Mouse (Mus musculus) spleen, adult 12 weeks (tissue): ENCODE data around the gene Ehbp1.

ENCODE experiments used
- DNase-seq: peaks from one replicate; pipeline ENCODE4 v3.0.0; 2022; ENCODE audit warnings: low spot score

Gene Ehbp1

DNA sequence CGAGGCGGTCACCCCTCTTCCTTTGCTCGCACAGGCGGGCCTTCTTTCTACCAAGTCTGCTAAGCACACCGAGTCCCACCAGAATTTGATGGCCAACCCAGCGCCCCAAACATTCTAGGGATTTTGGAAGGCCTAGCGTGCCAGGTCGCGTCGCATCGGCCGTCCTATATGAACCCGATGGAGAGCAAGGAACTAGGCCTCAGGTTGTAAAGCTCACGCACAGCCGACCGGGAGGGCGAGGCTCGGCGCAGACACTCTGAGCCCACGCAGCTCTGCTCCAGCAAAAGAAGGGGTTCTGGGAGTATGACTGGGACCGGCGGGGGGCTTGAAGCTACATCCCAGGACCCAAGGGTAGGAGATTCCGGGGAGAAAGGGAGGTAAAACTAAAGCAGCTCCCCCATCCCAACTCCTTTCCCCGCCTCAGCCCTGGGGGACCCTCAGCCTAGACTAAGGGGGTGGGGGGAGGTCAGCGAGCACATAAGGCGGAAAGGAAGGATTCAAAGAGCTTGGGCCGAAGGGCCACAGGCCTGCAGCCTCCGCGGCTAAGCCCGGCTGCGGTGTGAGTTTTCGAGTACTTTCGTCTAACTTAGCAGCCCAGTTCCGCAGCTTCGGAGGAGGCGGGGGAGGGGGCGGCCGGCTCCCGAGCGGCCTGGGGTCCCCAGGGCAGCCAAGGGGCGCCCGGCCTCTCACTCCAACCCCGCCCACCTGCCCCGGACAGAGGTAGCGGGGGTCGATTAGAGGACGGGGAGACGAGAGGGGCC, 341.6 kb downstream of the Ehbp1 start:
- DNase-seq = no peak

DNA sequence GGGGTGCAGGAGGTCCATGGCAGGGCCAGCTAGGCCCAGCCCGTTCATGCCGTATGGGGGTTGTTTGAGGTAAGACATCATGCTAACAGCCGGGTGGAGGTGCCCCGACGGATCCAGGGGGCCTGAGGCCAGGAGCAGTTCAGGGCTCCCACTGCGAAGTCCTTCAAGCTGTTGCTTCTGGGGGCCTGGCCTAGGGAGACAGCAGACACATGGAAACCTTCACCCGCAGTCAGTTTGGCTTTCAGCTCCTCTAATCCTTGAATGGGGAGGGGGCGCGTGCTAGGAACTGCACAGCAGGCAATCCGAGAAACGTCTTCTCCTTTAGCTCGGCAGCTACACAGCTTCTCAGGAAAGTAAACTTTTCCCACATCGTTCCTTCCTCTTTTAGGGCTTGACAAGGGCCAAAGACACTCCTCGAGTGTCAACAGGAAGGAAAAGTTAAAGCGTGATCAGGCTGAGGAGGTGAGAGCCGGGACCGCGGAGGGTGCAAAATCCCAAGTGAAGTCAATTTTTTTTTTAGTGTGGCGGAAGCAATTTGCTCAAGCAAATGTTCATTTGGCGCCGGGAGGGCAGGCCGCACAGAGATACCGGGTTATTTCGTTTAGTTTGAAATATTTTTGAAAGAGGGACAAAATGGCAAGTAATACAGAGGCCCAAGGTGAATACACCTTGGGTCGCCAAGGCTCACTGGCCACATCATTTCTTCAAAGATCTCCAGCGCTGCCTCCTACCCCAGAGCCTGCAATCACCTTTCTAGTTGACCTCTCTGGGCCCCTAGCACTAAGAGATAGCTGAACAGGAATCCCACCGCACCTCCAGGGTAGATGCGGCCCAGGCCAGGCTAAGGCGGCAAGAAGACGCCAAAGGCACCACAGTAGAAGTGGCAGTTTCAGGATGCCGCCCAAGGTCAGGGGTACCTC, 342.4 kb downstream of the Ehbp1 start:
- DNase-seq = no peak

DNA sequence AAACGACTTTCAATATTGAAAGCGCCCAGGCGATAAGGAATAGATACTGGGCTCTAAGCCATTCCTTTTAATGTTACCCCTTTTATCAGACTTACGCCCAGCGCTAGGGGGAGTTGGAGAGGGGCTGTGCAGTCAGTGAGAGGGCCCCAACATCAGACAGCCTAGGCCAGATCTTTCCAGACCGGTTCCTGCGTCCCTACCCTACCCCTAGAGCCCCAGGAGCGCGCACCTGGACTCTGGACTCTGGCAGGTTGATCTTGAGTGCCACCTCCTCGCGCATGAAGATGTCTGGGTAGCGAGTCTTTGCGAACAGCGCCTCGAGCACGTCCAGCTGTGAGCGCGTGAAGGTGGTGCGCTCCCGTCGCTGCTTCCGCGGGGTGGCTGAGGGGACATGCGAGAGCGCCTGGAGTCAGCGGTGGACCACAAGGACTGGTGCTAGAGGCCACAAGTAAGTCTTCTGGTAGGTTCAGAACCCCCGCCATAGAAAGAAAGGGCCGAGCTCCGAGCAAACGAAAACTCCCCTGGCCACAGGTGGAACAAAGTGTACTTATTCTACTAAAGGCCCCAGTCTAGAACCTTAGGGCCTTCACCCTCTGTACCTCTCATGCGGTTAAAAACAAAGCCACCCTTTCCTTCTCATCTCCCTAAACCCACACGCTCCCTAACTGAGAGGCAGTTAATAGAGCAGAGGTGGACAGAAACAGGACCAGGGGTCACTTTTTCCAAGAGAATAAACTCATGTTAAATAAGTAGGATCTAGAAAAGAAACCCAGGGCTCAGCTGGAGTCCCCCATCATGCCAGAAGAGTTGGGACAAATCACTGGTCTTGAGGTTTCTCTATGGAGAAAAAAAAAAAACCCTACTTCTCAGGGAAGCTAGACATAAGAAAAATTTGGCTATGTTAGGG, 343.7 kb downstream of the Ehbp1 start:
- DNase-seq = no peak

DNA sequence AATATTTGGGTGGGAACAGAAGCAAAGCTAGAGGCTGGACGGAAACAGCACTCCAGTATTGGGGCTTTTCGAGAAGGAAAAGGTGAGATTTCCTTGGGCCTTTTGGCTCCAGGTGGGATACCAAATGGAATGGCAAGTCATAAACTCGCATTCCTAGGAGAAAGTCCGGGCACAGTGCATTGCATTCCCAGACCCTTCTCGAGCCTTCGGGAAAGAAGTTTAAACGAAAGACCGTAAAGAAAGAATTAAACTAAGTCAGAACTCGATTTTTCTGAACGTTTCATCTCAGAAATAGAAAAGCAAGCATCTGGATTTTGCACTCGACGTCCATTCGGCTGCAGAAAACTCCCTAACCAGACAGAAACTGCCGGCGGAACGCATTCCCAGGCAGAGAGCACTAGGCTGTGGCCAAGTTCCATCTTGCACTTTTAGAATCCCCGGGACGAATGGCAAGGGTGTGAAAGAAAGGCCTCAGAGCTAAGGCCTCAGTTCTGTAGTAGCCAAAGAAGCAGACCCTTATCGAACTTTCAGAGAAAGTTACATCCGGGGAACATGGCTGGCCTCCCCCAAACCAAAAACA, 344.4 kb downstream of the Ehbp1 start:
- no peak for DNase-seq

DNA sequence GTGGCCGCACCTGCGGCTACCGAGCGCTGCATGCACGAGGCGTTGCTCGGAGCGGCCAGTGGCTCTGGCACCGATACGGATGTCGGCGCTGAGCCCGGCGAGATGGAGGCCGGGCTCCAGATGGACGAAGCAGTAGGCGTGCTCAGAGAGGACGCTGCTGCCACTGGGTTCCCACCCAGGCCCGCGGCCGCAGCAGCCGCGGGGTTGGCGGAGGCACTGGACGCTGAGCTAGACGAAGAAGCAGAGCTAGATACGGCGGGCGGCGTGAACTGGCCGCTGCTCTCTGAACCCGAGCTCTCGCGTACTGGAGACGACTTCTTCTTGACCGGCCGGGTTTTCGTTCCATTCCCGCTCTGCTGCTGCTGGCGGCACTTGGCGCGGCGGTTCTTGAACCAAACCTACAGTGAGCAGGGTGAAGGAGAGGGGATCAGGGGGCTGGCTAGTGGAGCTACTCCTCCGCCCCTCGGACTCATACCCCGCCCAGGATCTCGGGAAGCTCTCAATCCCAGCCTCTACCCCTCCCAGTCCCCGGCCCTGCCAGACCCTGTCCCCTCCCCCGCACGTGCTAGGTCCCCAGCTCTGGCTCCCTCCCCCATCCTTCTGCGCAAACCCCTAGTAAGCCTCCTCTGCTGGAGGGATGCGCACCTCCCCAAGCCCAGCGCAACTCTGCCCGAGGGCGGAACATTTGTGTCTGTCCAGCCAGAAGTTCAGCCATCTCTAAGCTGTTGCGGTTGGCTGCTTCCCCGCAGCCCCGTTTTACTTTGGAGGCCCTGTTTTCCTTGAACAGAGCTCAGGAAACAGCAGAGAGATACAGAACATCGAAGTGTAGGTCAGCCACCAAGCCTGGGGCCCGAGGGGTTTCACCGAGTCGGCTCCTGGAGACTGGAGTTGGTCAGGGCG, 345.2 kb downstream of the Ehbp1 start:
- no peak for DNase-seq

DNA sequence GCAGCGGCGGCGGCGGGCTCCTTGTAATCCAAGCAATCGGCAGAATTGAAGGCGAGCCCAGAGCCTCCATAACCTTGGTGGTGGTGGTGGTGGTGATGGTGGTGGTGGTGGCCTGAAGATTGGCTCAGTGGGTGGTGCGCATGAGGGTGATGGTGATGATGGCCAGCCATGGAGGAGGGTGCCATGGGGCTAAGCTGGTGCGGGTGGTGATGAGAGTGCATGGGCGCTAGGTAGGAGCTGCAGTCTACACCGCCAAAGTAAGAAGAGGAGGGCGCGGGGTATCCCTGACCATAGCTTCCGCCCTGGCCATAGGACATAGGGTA, 345.8 kb downstream of the Ehbp1 start:
- no peak for DNase-seq

DNA sequence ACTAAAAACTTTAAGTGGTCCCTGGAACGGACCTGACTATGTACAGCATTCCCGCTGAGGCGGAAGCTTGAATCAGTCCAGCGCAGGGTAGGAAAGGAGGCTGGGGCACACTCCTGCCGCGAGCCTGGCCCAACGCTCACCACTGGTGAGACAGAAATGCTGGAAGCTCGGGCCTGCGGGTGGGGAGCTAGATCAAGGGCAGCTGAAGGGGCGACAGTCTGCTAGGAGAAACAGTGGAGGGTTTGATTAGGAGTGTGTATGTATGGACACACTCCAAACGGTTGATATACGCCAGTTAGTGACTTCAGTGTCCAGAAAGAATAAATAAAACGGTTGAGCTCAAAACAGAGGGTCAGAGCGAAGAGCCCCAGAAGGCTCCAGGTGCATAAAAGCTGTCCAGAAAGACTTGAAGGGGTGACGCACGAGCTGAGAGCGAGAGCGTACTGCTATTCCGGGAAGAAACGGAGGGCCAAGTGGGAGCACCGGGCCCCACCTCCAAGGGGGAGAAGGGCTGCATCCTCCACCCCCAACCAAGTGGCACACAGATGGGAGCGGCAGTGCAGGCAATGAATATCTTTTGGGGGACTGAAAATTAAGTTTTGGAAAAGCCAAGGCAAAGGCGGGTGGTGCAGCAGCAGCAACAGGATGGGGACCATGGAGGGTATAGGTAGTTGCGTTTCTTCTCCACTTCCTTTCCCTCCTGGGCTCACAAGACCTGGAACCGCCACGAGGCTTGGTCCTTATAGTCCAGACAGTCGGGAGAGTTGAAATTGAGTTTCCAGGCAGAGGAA, 346.4 kb downstream of the Ehbp1 start:
- DNase-seq = no peak

DNA sequence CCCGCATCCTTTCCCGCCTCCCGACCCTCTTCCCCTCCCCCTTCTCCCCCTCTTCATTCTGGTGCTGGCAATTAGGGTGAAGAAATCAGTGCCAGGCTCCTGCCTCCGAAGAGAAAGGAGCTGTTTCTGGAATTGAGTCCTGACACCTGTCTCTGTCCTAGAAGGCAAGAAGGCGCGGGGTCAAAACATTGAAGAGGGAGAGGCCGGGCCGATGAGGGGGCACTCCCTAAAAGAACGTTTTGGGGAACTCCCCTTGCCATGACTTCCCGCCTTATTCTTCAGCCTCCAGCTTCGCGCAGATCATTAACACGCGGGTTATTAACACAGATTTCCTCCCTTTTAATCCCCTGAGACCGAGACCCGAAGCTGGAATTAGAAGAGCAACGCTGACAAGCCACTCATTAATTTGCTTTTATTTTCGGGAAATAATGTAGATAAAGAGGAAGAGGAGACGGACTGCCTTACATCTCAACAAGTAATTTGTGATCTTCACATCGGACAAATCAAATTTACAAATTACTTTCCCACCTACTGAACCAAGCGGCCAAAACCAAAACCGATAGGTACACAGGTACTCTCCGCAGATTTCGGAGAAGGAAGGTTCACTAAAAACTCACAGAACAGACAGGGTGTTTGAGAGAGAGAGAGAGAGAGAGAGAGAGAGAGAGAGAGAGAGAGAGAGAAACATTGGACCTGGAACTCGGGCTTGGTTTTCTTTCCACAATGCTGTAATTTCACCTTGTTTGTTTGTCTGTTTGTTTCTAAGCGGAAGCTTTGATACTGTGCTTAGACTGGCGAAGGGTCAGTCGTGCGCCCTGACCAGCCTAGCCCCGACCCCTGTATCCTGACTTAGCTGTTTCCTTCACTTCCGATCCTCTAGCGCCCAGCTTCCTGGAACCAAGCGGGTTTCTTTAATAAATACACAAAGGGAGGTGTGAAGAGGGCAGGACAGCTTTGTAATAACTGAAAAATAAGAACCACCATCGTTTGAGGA, 347.4 kb downstream of the Ehbp1 start:
- no peak for DNase-seq

DNA sequence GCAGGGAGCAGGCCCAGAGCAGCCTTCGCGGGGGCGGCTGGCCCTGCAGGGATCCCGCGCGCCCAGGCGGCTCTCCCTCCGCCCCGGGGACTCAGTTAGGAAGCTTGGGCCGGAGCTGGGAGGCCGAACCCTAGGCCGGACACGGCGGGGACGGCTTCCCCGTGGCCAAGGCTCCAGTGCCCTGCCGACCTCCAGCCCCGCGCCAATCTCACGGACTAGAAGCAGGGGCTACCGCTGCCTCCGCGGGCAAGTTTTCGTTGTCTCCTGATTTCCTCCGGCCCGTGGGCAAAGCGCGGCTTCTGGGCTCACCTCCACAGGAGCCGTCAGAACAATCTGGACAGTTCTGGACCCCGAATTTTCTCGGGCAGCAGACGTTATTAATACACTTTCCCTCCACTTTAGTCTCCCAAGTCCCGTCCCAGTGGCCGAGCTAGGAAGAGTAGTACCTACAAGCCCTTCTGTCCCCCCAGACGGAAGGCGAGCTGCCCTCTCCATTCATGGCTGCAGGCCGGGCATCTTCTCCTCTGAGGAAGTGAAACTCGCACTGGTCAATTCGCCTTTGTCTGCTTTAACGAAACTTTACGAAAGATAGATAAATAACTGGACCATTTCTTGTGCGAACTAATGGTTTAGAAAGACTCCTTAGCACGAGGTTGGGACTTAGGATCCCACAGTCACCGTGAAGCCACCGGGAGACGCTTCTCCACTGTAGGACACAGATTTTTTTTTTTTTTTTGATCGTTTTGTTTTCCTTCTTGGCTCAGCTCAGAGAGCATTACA, 348.3 kb downstream of the Ehbp1 start:
- no peak for DNase-seq

DNA sequence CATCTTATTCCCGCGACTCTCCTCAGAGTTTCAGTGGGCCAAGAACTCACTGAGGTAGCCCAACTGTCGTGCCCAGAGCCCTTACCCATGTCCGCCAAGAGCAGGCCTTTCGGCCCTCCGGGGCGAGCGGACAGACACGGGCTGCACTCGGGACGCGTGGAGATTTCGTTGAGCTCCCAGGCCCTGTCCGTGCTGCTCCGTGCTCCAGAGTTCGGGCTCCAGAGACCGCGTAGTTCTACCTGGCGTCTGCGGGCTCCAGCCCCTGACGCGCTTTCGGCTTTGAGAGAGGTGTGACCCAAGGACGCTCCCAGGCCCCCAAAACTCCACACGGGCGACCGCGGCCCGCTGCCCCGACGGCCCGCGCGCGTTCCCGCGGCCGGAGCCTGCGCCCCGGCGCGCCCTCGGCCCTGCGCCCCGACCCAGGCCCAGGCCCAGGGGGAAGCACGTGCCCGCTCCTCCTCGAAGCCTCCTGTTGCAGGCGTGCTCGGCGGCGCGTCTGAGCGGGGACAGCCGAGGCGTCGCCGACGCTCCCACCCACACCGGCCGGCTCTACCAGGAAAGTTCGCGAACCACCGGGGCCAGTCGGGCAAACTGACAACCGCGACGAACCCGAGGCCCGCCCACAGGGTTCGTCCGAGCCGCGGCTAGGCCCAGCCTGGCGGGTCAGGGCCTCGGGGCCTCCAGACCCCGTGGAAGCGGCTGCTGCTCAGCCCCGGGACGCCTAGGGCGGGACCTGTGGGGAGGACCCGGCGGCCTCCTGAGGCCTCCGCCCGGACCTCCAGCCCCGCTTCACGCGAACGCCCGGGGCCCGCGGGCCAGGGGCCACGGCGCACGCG, 349.1 kb downstream of the Ehbp1 start:
- no peak for DNase-seq

DNA sequence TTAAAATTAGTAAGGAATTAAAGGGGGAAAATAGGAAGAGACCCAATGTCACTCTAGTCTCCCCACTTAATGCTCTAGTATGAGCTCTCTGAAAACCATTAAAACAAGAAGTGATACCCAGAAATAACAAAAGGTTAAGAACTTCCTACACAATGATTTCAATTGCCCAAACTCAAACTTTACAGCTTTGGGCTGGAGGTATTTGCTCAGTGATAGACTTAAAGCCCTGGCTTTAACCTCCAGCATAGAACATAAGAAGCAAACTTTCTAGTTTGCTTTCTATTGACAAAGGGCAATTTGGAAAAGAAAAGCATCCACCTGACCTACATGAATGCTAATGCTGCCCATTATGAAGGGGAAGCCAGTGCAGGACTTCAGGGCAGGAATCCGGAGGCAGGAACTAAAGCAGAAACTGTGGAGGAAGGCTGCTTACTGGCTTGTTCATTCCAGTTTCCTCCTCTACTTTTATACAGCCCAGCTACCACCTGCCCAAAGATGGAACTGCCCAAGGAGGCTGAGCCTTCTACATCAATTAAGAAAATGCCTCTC, 353.6 kb downstream of the Ehbp1 start:
- no peak for DNase-seq

DNA sequence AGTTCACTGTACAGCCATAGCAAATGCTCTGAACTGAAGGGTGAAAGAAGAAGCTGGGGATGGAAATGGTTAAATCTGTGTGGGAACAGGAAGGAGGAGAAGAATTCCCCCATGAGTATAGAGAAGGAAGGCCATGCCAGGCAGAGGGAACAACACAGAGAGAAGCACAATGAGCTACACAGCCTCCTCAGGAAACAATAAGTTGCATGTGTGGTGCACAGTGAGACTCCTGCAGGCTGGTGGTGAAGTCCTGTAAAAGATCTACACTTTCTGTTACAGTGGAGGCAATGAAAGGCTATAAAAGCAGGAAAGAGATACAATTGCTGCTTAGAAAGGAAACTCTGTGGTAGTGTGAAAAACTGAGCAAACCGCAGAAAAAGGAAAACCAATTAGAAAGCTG, 357.0 kb downstream of the Ehbp1 start:
- no peak for DNase-seq

DNA sequence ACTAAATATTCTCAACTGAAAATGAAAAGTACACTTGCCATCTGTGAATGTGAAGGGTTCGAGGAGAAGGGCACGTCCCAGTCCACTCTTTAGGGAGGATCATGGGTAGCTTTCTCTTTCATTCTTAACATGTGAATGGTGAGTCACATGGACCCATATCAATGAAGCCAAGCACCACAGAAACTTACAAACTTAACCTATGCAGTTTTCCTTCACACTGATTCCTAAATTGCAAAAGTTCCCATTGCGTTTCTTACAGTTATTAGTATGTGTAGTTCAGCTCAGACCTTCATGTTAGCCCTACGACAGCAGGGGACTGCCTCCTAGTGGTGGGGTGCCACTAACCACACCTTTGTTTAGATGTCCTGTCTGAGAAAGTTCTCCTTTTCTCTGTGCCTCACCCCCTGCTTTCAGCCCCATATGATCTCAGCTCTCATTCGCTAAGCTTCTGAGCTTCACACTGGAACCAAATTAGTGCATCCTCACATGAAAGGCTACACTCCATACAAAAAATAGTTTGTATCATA, 368.0 kb downstream of the Ehbp1 start:
- DNase-seq = no peak

DNA sequence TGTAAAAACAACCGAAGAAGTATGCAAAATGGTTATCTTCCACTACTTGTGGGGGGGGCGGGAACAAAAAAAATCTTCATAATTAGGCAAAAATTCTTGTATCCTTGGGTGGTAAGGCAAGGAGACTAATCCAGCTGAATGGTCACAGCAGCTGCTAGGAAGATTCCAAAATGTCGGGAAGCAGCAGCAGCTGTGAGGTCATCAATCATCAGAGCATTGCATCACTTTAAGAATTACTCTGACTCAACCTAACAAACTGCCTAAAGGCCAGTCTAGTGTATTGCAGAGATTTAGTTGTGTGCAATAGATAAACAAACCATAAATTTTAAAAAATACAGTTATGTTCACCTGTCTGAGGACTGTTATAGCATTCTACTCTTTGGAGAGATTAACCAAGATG, 368.5 kb downstream of the Ehbp1 start:
- no peak for DNase-seq

DNA sequence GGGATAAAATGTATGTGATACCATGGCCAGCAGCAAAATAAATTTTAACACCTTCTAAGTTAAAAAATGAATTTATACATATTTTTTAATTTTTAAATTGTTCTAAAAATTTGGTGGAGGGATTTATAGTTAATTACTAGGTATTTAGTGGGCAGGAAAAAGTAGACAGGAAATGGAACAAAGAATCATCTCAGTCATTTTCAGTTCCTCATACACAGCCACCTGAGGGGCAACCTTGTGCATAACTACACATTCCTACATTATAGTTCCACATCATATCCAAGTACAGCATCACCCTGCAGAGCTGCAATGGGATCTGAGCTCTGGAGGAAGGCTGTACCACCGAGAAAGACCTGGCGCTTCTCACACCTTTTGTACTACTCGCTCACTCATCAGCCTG, 373.2 kb downstream of the Ehbp1 start:
- DNase-seq = no peak
